13 mouse cellular contexts compared by ENCODE assay signal in the genomic region with DNA sequence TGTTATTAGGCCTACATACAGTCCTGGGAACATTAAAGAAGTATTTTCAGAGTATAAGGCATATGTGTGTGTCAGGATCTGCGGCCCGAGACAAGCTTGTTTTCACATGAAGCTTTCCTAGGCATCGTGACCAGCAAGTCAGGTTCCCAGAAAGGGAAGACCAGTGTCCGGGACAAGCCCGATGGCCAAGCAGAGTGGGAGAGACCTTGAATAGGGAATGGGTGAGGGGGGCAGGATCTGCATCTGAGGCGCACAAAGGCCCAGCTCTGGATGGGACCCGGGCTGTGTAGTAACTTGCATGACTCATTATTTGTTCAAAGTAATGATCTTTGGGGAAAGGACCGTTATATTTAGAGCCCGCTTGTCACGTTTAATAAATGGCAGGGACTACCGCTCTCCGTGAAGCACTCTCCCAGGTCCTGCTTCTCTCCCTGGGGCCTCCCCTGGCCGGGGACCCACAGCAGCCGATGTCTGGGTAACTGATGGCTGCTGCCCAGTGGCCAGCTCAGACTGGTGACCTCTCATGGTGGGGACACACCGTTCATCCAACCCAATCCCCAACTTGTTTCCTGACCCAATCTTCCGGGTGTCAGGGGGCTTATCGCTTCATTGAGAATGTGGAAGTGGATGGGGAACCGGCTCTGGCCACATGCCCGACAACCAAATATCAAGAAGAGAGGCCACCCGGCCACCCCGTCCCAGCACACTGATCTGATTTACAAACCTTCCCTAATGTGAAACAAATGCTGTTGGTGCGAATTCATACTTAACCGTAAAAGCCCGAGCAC. TPM values are rescaled to one million over a fixed set of nuclear protein-coding genes. Genes with fewer than 3 reads are reported as not detected.
A peak's percentile ranks its signal among the peaks of the same experiment; 100 is the strongest.
DNase-seq lines count a peak whose midpoint lies in the region; ATAC-seq and TF ChIP-seq lines count a peak whose summit lies in the region.
"Had no signal": no experiment of that assay in that cellular context is flagged by ENCODE, and none has a peak within 500 bp of the region (broad histone marks: within the 10 kb centered on the region; RNA-seq: fewer than 3 reads in every experiment).

No protein-coding gene starts in this region.

- WGBS in embryonic facial prominence, embryonic 10.5 days, result 56% methylated on average over 24 of the region's 24 CpGs
- 67% methylated on average over 24 of the region's 24 CpGs for WGBS in hindbrain, postnatal 0 days
- 43% methylated on average over 24 of the region's 24 CpGs for WGBS in neural tube, embryonic 12.5 days
- 61% methylated on average over 24 of the region's 24 CpGs for WGBS in liver, embryonic 11.5 days

- H3K9me3 ChIP-seq in embryonic facial prominence, embryonic 10.5 days, result no peaks in the 10 kb centered on the region
- H3K9me3 ChIP-seq in hindbrain, postnatal 0 days (ENCODE audit: low read length), result no peaks in the 10 kb centered on the region
- no peaks in the 10 kb centered on the region for H3K9me3 ChIP-seq in neural tube, embryonic 12.5 days
- H3K9me3 ChIP-seq in liver, embryonic 11.5 days (ENCODE audit: control insufficient read depth, low read length), result no peaks in the 10 kb centered on the region
- H3K9me3 ChIP-seq: liver, embryonic 15.5 days; stomach, embryonic 15.5 days had no signal

- peaks cover 35% of the 10 kb centered on the region for H3K27me3 ChIP-seq in embryonic facial prominence, embryonic 10.5 days (replicated peaks; ENCODE audit: low read depth, poor library complexity, severe bottlenecking)
- no peaks in the 10 kb centered on the region for H3K27me3 ChIP-seq in hindbrain, postnatal 0 days (ENCODE audit: insufficient read depth, low read length)
- peaks cover 8% of the 10 kb centered on the region for H3K27me3 ChIP-seq in neural tube, embryonic 12.5 days (replicated peaks)
- H3K27me3 ChIP-seq in liver, embryonic 11.5 days (replicated peaks; ENCODE audit: control insufficient read depth, insufficient read depth, low read length), result peaks cover 31% of the 10 kb centered on the region

- intact Hi-C loops in heart, postnatal 25 days (cut with DNase I), result no loop called here

- H3K36me3 ChIP-seq in embryonic facial prominence, embryonic 10.5 days (replicated peaks), result peaks cover 34% of the 10 kb centered on the region
- H3K36me3 ChIP-seq in hindbrain, postnatal 0 days (ENCODE audit: insufficient read depth, low read length), result no peaks in the 10 kb centered on the region
- peaks cover 6% of the 10 kb centered on the region; the same call in 1 of the 2 replicates for H3K36me3 ChIP-seq in neural tube, embryonic 12.5 days
- no peaks in the 10 kb centered on the region for H3K36me3 ChIP-seq in liver, embryonic 11.5 days (ENCODE audit: control insufficient read depth, insufficient read depth, low read length)
- H3K36me3 ChIP-seq: liver, embryonic 15.5 days; stomach, embryonic 15.5 days had no signal

- H3K9ac ChIP-seq in hindbrain, postnatal 0 days (replicated peaks; ENCODE audit: low read length), result 0 out of 2 replicates have a peak overlapping the region, but pooled peaks have one; percentile 33
- H3K9ac ChIP-seq in neural tube, embryonic 12.5 days, result peak overlapping the region; percentile 5; the same call in 1 of the 2 replicates
- no peak overlapping the region for H3K9ac ChIP-seq in liver, embryonic 11.5 days (ENCODE audit: low read depth, low read length)
- H3K9ac ChIP-seq: liver, embryonic 15.5 days; stomach, embryonic 15.5 days had no signal

- peak overlapping the region; percentile 54; the same call in 1 of the 2 replicates for H3K27ac ChIP-seq in embryonic facial prominence, embryonic 10.5 days (replicated peaks)
- peak overlapping the region; percentile 41; the same call in 1 of the 2 replicates for H3K27ac ChIP-seq in hindbrain, postnatal 0 days
- no peak overlapping the region for H3K27ac ChIP-seq in neural tube, embryonic 12.5 days
- H3K27ac ChIP-seq in liver, embryonic 11.5 days (ENCODE audit: low read depth, low read length), result no peak overlapping the region
- H3K27ac ChIP-seq: liver, embryonic 15.5 days; stomach, embryonic 15.5 days had no signal

- no peak for ATAC-seq in hindbrain, postnatal 0 days
- ATAC-seq in neural tube, embryonic 12.5 days (ENCODE audit: low FRiP score, low read depth), result no peak
- no peak for ATAC-seq in liver, embryonic 11.5 days (replicated peaks; ENCODE audit: low FRiP score)
- ATAC-seq in erythroid progenitor cell, adult 5-6 weeks (replicated peaks; ENCODE audit: low FRiP score, poor library complexity, severe bottlenecking), result no peak

- DNase-seq in heart, adult 11 months, result peak; percentile 96
- DNase-seq in heart, postnatal 25 days (ENCODE audit: low spot score), result no peak
- DNase-seq in embryonic facial prominence, embryonic 10.5 days (ENCODE audit: low spot score), result peak; percentile 58
- no peak for DNase-seq in hindbrain, postnatal 0 days (ENCODE audit: low spot score)
- no peak for DNase-seq in liver, embryonic 11.5 days (ENCODE audit: low spot score)
- DNase-seq in cerebellum, adult 11-12 months, result no peak
- DNase-seq: kidney, postnatal 36 days; right cerebral cortex, postnatal 4 days; thymus, postnatal 36 days had no signal

- 0 out of 2 replicates have a peak overlapping the region, but pooled peaks have one; percentile 5 for H3K4me2 ChIP-seq in hindbrain, postnatal 0 days (ENCODE audit: low read depth, low read length)
- H3K4me2 ChIP-seq in neural tube, embryonic 12.5 days (replicated peaks), result peak overlapping the region; percentile 40
- no peak overlapping the region for H3K4me2 ChIP-seq in liver, embryonic 11.5 days
- H3K4me2 ChIP-seq: liver, embryonic 15.5 days; stomach, embryonic 15.5 days had no signal

- peaks cover 98% of the 10 kb centered on the region for H3K4me1 ChIP-seq in embryonic facial prominence, embryonic 10.5 days
- peaks cover 8% of the 10 kb centered on the region; the same call in 1 of the 2 replicates for H3K4me1 ChIP-seq in hindbrain, postnatal 0 days (ENCODE audit: insufficient read depth, low read length)
- H3K4me1 ChIP-seq in neural tube, embryonic 12.5 days, result peaks cover 71% of the 10 kb centered on the region
- H3K4me1 ChIP-seq in liver, embryonic 11.5 days (replicated peaks; ENCODE audit: control insufficient read depth, insufficient read depth, low read length), result no peaks in the 10 kb centered on the region
- H3K4me1 ChIP-seq: liver, embryonic 15.5 days had no signal

- H3K4me3 ChIP-seq in embryonic facial prominence, embryonic 10.5 days, result no peak overlapping the region
- H3K4me3 ChIP-seq in hindbrain, postnatal 0 days (ENCODE audit: low read length), result no peak overlapping the region
- no peak overlapping the region for H3K4me3 ChIP-seq in neural tube, embryonic 12.5 days
- H3K4me3 ChIP-seq in liver, embryonic 11.5 days (ENCODE audit: low read depth, low read length), result no peak overlapping the region
- H3K4me3 ChIP-seq: liver, embryonic 15.5 days; stomach, embryonic 15.5 days had no signal

- TF ChIP-seq CTCF in hindbrain, postnatal 0 days (IDR thresholded peaks at IDR 0.05; ENCODE audit: low read depth), result no peak

RNA-seq across cellular contexts. Expression of a gene that starts 16.5 kb away (rescaled TPM):
- total RNA-seq in heart, postnatal 25 days (2021), result 10 to 100 TPM in 1 of 2 experiments, 1 to 10 TPM in 1; 8.9 to 10.9 TPM
- 8.4 and 9.4 TPM in 2 replicates for polyA plus RNA-seq in embryonic facial prominence, embryonic 10.5 days (2016; fragmentation: Nextera tagmentation; extraction: Ambion mirVana)
- 123 and 142 TPM in 2 replicates for total RNA-seq in hindbrain, postnatal 0 days (2014; rRNA removed)
- polyA plus RNA-seq in hindbrain, postnatal 0 days (2015; fragmentation: Nextera tagmentation; extraction: Ambion mirVana), result 11.5 and 13.0 TPM in 2 replicates
- polyA plus RNA-seq in neural tube, embryonic 12.5 days (2016; fragmentation: Nextera tagmentation; extraction: Ambion mirVana), result 19.1 and 20.0 TPM in 2 replicates
- 0.55 and 0.83 TPM in 2 replicates for polyA plus RNA-seq in liver, embryonic 11.5 days (2014; fragmentation: Nextera tagmentation; extraction: Ambion mirVana)
- total RNA-seq in erythroid progenitor cell, adult 5-6 weeks (2015; ENCODE audit: low replicate concordance), result 0.72 TPM in 1 of 2 replicates, not detected in the other
- 0.08 and 1.4 TPM in 2 replicates for total RNA-seq in erythroid progenitor cell, adult 5-6 weeks (2017; ENCODE audit: low replicate concordance)

Comparison
In these comparisons a context has a peak if more than half of its experiments do, and no peak if none do; other contexts are left out.
1. DNase-seq: peak in heart, adult 11 months (single experiment) and embryonic facial prominence, embryonic 10.5 days (single experiment); none in heart, postnatal 25 days (single experiment), hindbrain, postnatal 0 days (single experiment), liver, embryonic 11.5 days (single experiment) and cerebellum, adult 11-12 months (single experiment).
2. H3K27ac ChIP-seq: peak in embryonic facial prominence, embryonic 10.5 days (single experiment) and hindbrain, postnatal 0 days (single experiment); none in neural tube, embryonic 12.5 days (single experiment) and liver, embryonic 11.5 days (single experiment).